Mouse (Mus musculus): ENCODE measurements at regions not wholly inside any gene's neighbourhood (a gene's known extent, or its start where the extent isn't known, plus 50 kb on each side); places are given as distances from the start of the nearest gene placed in this dataset.
A peak's percentile ranks its signal among the peaks of the same experiment; 100 is the strongest.
"Not testable (repeated sequence)": the region's sequence is repeated elsewhere in the genome, so short reads cannot be mapped to it uniquely, and the experiment has no call there.

DNA sequence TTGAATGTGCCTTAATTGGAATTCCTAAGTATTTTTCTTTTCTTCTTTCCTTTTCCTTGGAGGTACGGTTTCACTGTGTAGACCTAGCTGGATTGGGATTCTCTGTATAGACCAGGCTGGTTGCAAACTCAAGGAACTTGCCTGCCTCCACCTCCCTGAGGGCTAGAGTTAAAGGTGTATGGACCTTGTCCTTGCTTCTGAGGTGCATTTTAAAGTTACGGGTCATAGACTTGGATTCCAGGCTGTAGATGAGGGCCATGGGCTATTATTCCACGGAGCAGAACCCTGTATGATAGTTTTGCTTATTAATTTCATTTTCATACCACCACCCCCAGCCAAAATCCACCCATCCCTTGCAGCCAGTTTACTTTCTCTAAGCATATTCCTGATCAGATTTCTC, 50.7 kb upstream of the Wdr26 start:
- intact Hi-C loops (cut with DNase I): no loop called here

GRCm38 (mm10) chr1:181263216-181263615, 51.4 kb upstream of the Wdr26 start:
- intact Hi-C loops (cut with DNase I): no loop called here
- DNase-seq (ENCODE audit: low spot score): no peak

More for the DNA sequence above, 50.7 kb upstream of the Wdr26 start:
- DNase-seq (ENCODE audit: low spot score): no peak

GRCm38 (mm10) chr1:181270469-181270868, 58.7 kb upstream of the Wdr26 start:
- intact Hi-C loops (cut with DNase I): loop anchor here (5.0 to 10.0 kb wide), 4 partner anchors 107 to 614 kb away; no protein-coding TSS in a partner anchor

GRCm38 (mm10) chr1:181271164-181271563, 59.4 kb upstream of the Wdr26 start:
- DNase-seq (ENCODE audit: low spot score): no peak
- intact Hi-C loops (cut with DNase I): loop anchor here (5.0 to 10.0 kb wide), 4 partner anchors 106 to 614 kb away; no protein-coding TSS in a partner anchor

More at GRCm38 (mm10) chr1:181270469-181270868, 58.7 kb upstream of the Wdr26 start:
- not testable (repeated sequence) for DNase-seq (ENCODE audit: low spot score)

DNA sequence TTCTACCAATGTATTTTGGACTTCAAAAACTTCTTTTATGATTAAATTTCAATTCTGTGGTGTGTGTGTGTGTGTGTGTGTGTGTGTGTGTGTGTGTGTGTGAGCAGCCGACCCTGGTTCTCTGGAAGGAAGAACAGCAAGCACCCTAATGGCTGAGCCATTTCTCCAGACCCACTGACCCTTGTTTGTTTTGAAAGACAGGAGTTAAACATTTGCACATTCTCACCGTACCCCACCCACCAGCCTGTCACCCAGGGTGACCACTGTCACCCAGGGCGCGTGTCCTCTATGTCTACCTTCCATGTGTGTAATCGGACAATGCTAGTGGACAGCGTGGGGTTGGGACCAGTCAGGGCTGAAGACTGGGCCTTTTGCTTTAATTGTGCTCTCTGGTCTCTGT, 60.0 kb upstream of the Wdr26 start:
- intact Hi-C loops (cut with DNase I): loop anchor here (5.0 to 10.0 kb wide), 4 partner anchors 105 to 613 kb away; no protein-coding TSS in a partner anchor
- DNase-seq (ENCODE audit: low spot score): no peak

DNA sequence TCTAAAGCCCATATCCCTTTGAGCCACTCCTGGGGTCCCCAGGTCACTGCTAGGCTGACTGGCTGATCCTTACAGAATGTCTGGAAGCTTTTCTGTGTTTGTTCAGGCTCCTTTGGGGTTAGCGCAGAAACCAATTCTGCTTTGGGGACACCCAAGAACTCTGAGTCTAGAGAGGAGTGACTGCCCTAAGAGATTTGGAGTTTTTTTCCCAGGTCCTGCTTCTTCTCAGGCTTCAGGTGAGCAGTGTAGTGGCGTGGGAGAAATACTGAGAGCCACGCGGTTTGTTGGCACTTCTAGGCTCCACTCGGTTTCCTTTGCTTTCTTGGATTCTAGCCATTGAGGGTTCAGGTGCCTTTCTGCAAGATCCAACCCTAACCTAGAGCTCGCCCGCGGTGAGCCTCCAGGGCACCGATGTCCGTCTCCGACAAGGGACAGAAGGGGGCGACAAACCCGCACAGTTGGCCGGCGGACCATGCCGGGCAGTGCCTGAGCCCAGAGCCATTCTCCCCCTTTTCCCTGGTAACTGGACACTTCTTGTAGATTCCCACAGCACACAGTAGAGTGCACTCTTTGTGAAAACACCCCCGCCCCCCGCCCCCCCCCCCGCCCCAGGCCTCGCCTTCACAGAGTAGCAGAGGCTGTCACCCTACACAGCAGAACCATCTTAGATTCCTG, 61.0 kb upstream of the Wdr26 start:
- DNase-seq (ENCODE audit: low spot score): peak; percentile 45
- intact Hi-C loops (cut with DNase I): loop anchor here (5.0 to 10.0 kb wide), 4 partner anchors 105 to 612 kb away; no protein-coding TSS in a partner anchor

- intact Hi-C loops (cut with DNase I): loop anchor here (5.0 to 10.0 kb wide), 4 partner anchors 104 to 611 kb away; no protein-coding TSS in a partner anchor
- DNase-seq (ENCODE audit: low spot score): no peak
These were observed 61.9 kb upstream of the Wdr26 start for GRCm38 (mm10) chr1:181273540-181274204.

- intact Hi-C loops (cut with DNase I): no loop called here
- no peak for DNase-seq (ENCODE audit: low spot score)
These were observed 69.0 kb upstream of the Wdr26 start for GRCm38 (mm10) chr1:181280826-181281225.

DNA sequence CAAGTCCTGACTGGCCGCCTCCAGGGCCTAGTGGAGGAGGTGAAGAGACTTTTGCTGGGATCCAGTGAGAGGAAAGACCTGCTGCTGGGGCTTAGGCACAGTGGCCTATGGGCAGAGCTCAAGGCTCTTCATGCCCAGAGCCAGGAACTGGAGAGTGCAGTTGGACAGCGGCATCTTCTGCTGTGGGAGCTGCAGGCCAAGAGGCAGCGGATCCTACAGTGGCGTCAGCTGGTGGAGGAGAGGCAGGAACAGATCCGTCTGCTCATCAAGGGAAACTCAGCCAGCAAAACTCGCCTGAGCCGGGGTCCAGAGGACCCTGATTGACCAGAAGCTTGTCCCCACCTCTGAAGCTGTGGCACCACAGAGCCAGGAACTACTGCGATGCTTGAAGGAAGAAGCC, 69.4 kb upstream of the Cnih3 start:
- DNase-seq (ENCODE audit: low spot score); intact Hi-C loops (cut with DNase I): not testable (repeated sequence)

DNA sequence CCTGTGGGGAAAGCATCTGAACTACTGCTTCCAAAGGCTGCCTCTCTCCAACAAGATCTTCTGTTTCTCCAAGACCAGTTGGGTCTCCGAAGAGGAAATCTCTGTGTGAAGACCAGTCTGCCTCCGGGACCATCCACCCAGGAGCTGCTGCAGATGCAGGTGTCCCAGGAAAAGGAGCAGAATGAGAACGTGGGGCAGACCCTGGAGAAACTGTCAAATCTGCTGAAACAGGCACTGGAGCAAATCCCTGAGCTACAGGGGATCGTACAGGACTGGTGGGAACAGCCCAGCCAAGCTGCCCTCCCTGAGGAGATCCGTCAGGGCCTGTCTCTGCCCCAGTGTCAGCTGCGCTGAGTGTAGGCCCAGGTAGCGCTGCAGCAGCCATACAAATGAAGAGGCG, 68.9 kb upstream of the Cnih3 start:
- DNase-seq (ENCODE audit: low spot score); intact Hi-C loops (cut with DNase I): not testable (repeated sequence)

- DNase-seq (ENCODE audit: low spot score): no peak
These were observed 67.9 kb upstream of the Cnih3 start for GRCm38 (mm10) chr1:181284301-181285197.

DNA sequence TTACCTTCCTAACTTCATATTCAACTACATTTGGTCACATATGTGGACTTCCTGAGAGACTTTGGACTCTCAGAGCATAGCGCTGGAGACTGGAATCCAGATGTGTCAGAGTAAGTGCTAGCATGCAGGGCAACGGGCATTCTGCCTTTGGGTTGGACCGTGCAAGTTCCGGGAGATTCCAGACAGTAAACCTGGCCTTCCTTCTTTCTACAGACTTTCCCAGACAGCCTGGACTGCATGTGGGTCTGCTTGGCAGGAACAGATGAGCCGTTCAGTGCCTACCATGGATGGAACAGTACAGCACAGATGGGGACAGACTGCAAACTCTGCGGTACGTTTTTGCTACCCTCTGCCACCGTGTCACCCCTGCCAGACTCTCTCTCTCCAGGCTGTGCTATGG, 66.8 kb upstream of the Cnih3 start:
- intact Hi-C loops (cut with DNase I): no loop called here
- DNase-seq (ENCODE audit: low spot score): no peak

More at GRCm38 (mm10) chr1:181284301-181285197, 67.9 kb upstream of the Cnih3 start:
- intact Hi-C loops (cut with DNase I): no loop called here

GRCm38 (mm10) chr1:181286146-181286545, 66.3 kb upstream of the Cnih3 start:
- no peak for DNase-seq (ENCODE audit: low spot score)
- intact Hi-C loops (cut with DNase I): no loop called here

GRCm38 (mm10) chr1:181287166-181287565, 65.3 kb upstream of the Cnih3 start:
- intact Hi-C loops (cut with DNase I): no loop called here
- no peak for DNase-seq (ENCODE audit: low spot score)

- intact Hi-C loops (cut with DNase I): no loop called here
- no peak for DNase-seq (ENCODE audit: low spot score)
These were observed 62.9 kb upstream of the Cnih3 start for GRCm38 (mm10) chr1:181289385-181290035.

DNA sequence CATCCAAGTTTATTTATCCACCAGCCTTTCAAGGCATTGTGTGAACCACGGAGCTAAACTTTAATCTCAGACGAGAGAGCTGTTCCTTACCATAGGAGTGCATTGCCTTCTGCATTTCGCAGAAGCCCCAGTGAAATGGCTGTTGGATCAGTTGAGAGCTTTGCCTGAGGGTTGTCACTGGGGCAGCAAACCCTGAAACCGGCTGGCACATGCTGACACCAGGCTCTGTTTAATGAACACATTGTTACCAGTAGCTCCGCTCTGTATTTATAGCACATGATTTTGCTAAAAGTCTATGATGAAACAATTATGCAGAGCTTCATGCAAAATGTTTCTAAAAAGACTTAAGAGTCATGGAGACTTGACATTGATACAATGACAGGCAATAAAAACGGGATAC, 61.2 kb upstream of the Cnih3 start:
- DNase-seq (ENCODE audit: low spot score): no peak
- intact Hi-C loops (cut with DNase I): no loop called here

GRCm38 (mm10) chr1:181291966-181292365, 60.5 kb upstream of the Cnih3 start:
- no peak for DNase-seq (ENCODE audit: low spot score)
- intact Hi-C loops (cut with DNase I): no loop called here

DNA sequence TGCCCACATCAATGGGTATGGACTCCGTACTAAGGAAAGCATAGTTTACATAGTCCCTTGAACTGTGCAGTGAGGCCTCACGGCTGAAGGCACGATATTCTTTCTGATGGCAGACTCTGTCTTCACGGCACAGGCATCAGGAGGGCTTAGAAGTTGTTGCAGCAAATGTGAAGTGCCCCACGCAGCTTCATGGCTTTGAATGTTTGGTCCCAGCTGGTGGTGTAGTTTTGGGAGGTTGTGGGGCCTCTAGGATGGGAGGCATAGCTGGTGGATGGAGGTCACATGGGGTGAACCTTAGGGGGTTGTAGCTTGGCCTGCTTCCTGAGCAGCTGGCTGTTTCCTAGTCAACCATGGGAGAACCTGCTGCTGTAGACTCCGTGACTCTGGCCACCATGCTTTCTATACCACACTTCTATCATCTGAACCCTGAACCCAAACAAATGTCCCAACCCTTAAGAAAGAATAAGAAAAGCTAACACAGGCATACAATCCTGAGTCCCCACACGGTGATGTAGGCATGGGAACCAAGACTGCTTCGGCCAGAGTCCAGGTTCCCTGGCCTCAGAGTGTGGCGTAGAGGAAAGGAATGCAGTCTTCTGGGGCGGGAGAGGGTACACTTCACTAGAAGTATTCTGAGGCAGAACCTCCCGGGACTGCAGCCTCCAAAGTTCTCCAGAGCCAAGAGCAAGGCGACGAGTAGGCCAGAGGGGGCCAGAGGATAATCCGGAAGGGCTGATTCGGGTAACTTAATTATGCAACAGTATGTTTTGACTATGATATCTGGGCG, 59.2 kb upstream of the Cnih3 start:
- DNase-seq (ENCODE audit: low spot score): no peak
- intact Hi-C loops (cut with DNase I): no loop called here

DNA sequence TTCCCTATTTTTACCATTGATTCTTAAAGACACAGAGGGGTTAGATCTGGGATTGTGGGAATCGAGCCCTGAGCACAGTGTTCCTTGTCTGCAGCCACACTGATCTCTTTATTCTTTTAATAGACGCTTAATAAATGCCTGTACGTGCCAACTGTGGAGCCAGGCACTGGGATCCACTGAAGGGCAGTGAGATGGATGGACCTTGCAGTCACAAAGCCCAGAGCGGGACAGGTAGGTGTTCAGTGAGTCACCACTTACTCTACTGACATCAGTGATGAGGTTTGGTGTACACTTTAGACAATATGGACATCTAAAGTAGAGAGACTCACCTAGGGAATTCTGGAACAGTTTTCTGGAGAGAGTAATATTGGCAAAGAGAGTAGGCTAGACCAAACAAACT, 56.8 kb upstream of the Cnih3 start:
- intact Hi-C loops (cut with DNase I): no loop called here
- no peak for DNase-seq (ENCODE audit: low spot score)
